Mouse (Mus musculus) small intestine, adult 2 months (tissue): Measurements from ENCODE around the gene Lrguk. TPM values are rescaled to one million over a fixed set of nuclear protein-coding genes. Genes with fewer than 3 reads are reported as not detected.

Source experiments
- H3K27ac ChIP-seq: fragments of 200-500 bp; 2 replicates; pipeline ENCODE4 v1.5.1; 2012; ENCODE audit warnings: low read depth, low read length, control low read depth, inconsistent platforms; ENCODE audit not compliant: insufficient read depth
- H3K27me3 ChIP-seq: fragments of 200-500 bp; 2 replicates; pipeline ENCODE4 v1.6.1; 2012; ENCODE audit warnings: mild to moderate bottlenecking, moderate library complexity, low read length, inconsistent platforms; ENCODE audit not compliant: control insufficient read depth, insufficient read depth
- H3K36me3 ChIP-seq: fragments of 200-500 bp; 2 replicates; pipeline ENCODE4 v1.6.1; 2012; ENCODE audit warnings: mild to moderate bottlenecking, low read length, control low read depth, inconsistent platforms; ENCODE audit not compliant: control insufficient read depth, insufficient read depth
- H3K4me1 ChIP-seq: fragments of 200-500 bp; 2 replicates; pipeline ENCODE4 v1.6.1; 2012; ENCODE audit warnings: low read length, inconsistent platforms, mixed read lengths; ENCODE audit not compliant: control insufficient read depth, insufficient read depth, insufficient read length
- H3K4me3 ChIP-seq: fragments of 200-500 bp; 2 replicates; pipeline ENCODE4 v1.5.1; 2012; ENCODE audit warnings: low read depth, mild to moderate bottlenecking, control low read depth, inconsistent platforms, low read length, moderate library complexity
- CTCF ChIP-seq: fragments of 200-500 bp; IDR thresholded peaks from 2 replicates; pipeline ENCODE4 v1.5.1; 2012; ENCODE audit warnings: low read depth, mild to moderate bottlenecking, control low read depth, inconsistent platforms, low read length, moderate library complexity, mixed read lengths; ENCODE audit not compliant: insufficient replicate concordance, insufficient read length; ENCODE audit errors: extremely low read depth
- POLR2A ChIP-seq: fragments of 200-500 bp; IDR thresholded peaks from 2 replicates; pipeline ENCODE4 v1.6.1; 2012; ENCODE audit warnings: low read depth, mild to moderate bottlenecking, control low read depth, inconsistent platforms, low read length, moderate library complexity
- WGBS: fragments of 180-500 bp; shearing (Covaris S2); methylation state at CpG from one replicate; pipeline ENCODE4 v1.1.7; 2018; 5-methylcytosine and 5-hydroxymethylcytosine counted together
- polyA plus RNA-seq: library from polyadenylated mRNA; depleted of rRNA; stranded (reverse); fragments of >200 nt; gene quantifications from 2 replicates; pipeline ENCODE4 v1.2.3, GENCODE M21; 2012; rRNA removed

Lrguk gene
- polyA plus RNA-seq, 1 experiment = not detected

GRCm38 (mm10) chr6:34176864-34177247, 147.6 kb downstream of the Lrguk start, which contains the start of gene Slc35b4:
Slc35b4 (minus strand) TSS chr6:34177111.
- TF ChIP-seq POLR2A (peak; percentile 56; the same call in 1 of the 2 replicates), CTCF (no peak)
- no peaks in the 10 kb centered on the region for H3K27me3 ChIP-seq
- peak within 1 kb of the TSS; percentile 73 for H3K4me3 ChIP-seq
- peak within 1 kb of the TSS; percentile 30 for H3K27ac ChIP-seq
- under 1% methylated on average over 29 of the region's 29 CpGs for WGBS
- 0 out of 2 replicates have a peak, but pooled peaks cover 2% of the 10 kb centered on the region for H3K36me3 ChIP-seq
- peaks cover 4% of the 10 kb centered on the region; the same call in 1 of the 2 replicates for H3K4me1 ChIP-seq

- TF ChIP-seq CTCF (no peak), POLR2A (no peak)
- WGBS = 66% methylated on average over 3 of the region's 3 CpGs
- Histone ChIP-seq H3K4me1 (peaks cover 4% of the 10 kb centered on the region; the same call in 1 of the 2 replicates), H3K4me3 (no peak overlapping the region), H3K36me3 (no peaks in the 10 kb centered on the region), H3K27me3 (no peaks in the 10 kb centered on the region), H3K27ac (no peak overlapping the region)
Observed at GRCm38 (mm10) chr6:34179007-34179406, 149.8 kb downstream of the Lrguk start.

GRCm38 (mm10) chr6:34179911-34180310, 150.7 kb downstream of the Lrguk start:
- Histone ChIP-seq H3K27me3 (no peaks in the 10 kb centered on the region), H3K4me3 (no peak overlapping the region), H3K27ac (no peak overlapping the region), H3K36me3 (no peaks in the 10 kb centered on the region), H3K4me1 (peaks cover 4% of the 10 kb centered on the region; the same call in 1 of the 2 replicates)
- no peak for TF ChIP-seq POLR2A
- no peak for TF ChIP-seq CTCF
- WGBS = 89% methylated on average over 4 of the region's 4 CpGs

- Histone ChIP-seq H3K27ac (no peak overlapping the region), H3K36me3 (no peaks in the 10 kb centered on the region), H3K4me1 (no peaks in the 10 kb centered on the region), H3K27me3 (no peaks in the 10 kb centered on the region), H3K4me3 (no peak overlapping the region)
- 58% methylated on average over 3 of the region's 3 CpGs for WGBS
- no peak for TF ChIP-seq CTCF
- no peak for TF ChIP-seq POLR2A
Observed at GRCm38 (mm10) chr6:34181961-34182360, 152.7 kb downstream of the Lrguk start.

GRCm38 (mm10) chr6:34183326-34183725, 154.1 kb downstream of the Lrguk start:
- no peaks in the 10 kb centered on the region for H3K36me3 ChIP-seq
- no peak for TF ChIP-seq CTCF
- TF ChIP-seq POLR2A = no peak
- H3K4me3 ChIP-seq = no peak overlapping the region
- no peaks in the 10 kb centered on the region for H3K27me3 ChIP-seq
- H3K27ac ChIP-seq = no peak overlapping the region
- 79% methylated on average over 3 of the region's 3 CpGs for WGBS
- no peaks in the 10 kb centered on the region for H3K4me1 ChIP-seq

Other genes starting within 250 kb of the Lrguk start
- gene Slc35b4, start 147.7 kb downstream of the Lrguk start, polyA plus RNA-seq = 2.4 and 4.3 TPM in 2 replicates